Mouse (Mus musculus): ENCODE measurements around the gene Cntn5.

GRCm38 (mm10) chr9:10718986-10719385 is 185.6 kb downstream of the Cntn5 start:
- TF ChIP-seq POLR2A (IDR thresholded peaks at IDR 0.05; ENCODE audit: borderline replicate concordance, low read depth, low read length), result no peak
- no peak for TF ChIP-seq CTCF (IDR thresholded peaks at IDR 0.05; ENCODE audit: low read depth, low read length)

All from bone marrow macrophage, adult 2 months (primary cell).